Mouse (Mus musculus) cerebellum, adult 2 months (tissue): Measurements from ENCODE around the gene Serpina6. TPM values are rescaled to one million over a fixed set of nuclear protein-coding genes. Genes with fewer than 3 reads are reported as not detected.

ENCODE experiments used
- DNase-seq, 2 experiments: peaks; one replicate each; pipeline ENCODE4 v3.0.0; 2021
- H3K27ac ChIP-seq: fragments of 200-500 bp; 2 replicates; pipeline ENCODE4 v1.5.1; 2012; ENCODE audit warnings: low read length, control low read depth, inconsistent platforms; ENCODE audit not compliant: insufficient read depth
- H3K27me3 ChIP-seq: fragments of 200-500 bp; 2 replicates; pipeline ENCODE4 v1.6.1; 2012; ENCODE audit warnings: inconsistent platforms, mild to moderate bottlenecking, low read length, moderate library complexity; ENCODE audit not compliant: control insufficient read depth, insufficient read depth
- H3K4me1 ChIP-seq: fragments of 200-500 bp; 2 replicates; pipeline ENCODE4 v1.6.1; 2011; ENCODE audit warnings: low read length; ENCODE audit not compliant: control insufficient read depth, insufficient read depth
- H3K4me3 ChIP-seq: fragments of 200-500 bp; replicated peaks from 2 replicates; pipeline ENCODE3; 2011; ENCODE audit warnings: mild to moderate bottlenecking, low read depth, low read length, control low read depth; ENCODE audit not compliant: insufficient read depth
- CTCF ChIP-seq: fragments of 200-500 bp; IDR thresholded peaks from 2 replicates; pipeline ENCODE4 v1.5.1; 2011; ENCODE audit warnings: low read depth, mild to moderate bottlenecking, control low read depth, low read length, moderate library complexity, borderline replicate concordance; ENCODE audit not compliant: insufficient read depth
- POLR2A ChIP-seq: fragments of 200-500 bp; IDR thresholded peaks from 2 replicates; pipeline ENCODE4 v1.6.1; 2011; ENCODE audit warnings: low read length, control low read depth, borderline replicate concordance; ENCODE audit not compliant: insufficient read depth
- WGBS: fragments of 180-500 bp; shearing (Covaris S2); methylation state at CpG from one replicate; pipeline ENCODE4 v1.1.7; 2018; 5-methylcytosine and 5-hydroxymethylcytosine counted together
- polyA plus RNA-seq: library from polyadenylated mRNA; depleted of rRNA; stranded (reverse); fragments of >200 nt; gene quantifications from 2 replicates; pipeline ENCODE4 v1.2.3, GENCODE M21; 2012; rRNA removed

The Serpina6 gene
- not detected in 2 replicates for polyA plus RNA-seq

- no peaks in the 10 kb centered on the region for H3K4me1 ChIP-seq
- no peak within 1 kb of the TSS for H3K27ac ChIP-seq
- WGBS, result 41% methylated on average over 9 of the region's 9 CpGs
- TF ChIP-seq CTCF (no peak), POLR2A (no peak)
- no peaks in the 10 kb centered on the region for H3K27me3 ChIP-seq
- no peak within 1 kb of the TSS for H3K4me3 ChIP-seq
- DNase-seq, result no peak
Observed at GRCm38 (mm10) chr12:103656848-103657626, at the start of gene Serpina6. Serpina6 (minus strand) TSS chr12:103657212.

GRCm38 (mm10) chr12:103706113-103706512 is 49.1 kb upstream of the Serpina6 start:
- DNase-seq, result no peak
- TF ChIP-seq POLR2A (no peak), CTCF (no peak)
- Histone ChIP-seq H3K27me3 (no peaks in the 10 kb centered on the region), H3K27ac (no peak overlapping the region), H3K4me3 (no peak overlapping the region), H3K4me1 (no peaks in the 10 kb centered on the region)
- 83% methylated on average over 4 of the region's 4 CpGs for WGBS

GRCm38 (mm10) chr12:103705547-103705946 is 48.5 kb upstream of the Serpina6 start:
- TF ChIP-seq CTCF, result no peak
- no peak for TF ChIP-seq POLR2A
- Histone ChIP-seq H3K4me1 (no peaks in the 10 kb centered on the region), H3K4me3 (no peak overlapping the region), H3K27ac (no peak overlapping the region), H3K27me3 (no peaks in the 10 kb centered on the region)
- no peak for DNase-seq
- WGBS, result 18% methylated on average over 2 of the region's 2 CpGs

GRCm38 (mm10) chr12:103700144-103700750 is 43.2 kb upstream of the Serpina6 start:
- H3K4me1 ChIP-seq, result no peaks in the 10 kb centered on the region
- no peak overlapping the region for H3K27ac ChIP-seq
- H3K27me3 ChIP-seq, result no peaks in the 10 kb centered on the region
- TF ChIP-seq POLR2A (no peak), CTCF (no peak)
- no peak for DNase-seq
- no peak overlapping the region for H3K4me3 ChIP-seq
- WGBS, result 75% methylated on average over 4 of the region's 4 CpGs

GRCm38 (mm10) chr12:103695429-103695828 is 38.4 kb upstream of the Serpina6 start, which contains the start of gene Serpina1f:
Serpina1f (minus strand) TSS chr12:103695529.
- H3K27me3 ChIP-seq, result no peaks in the 10 kb centered on the region
- WGBS, result 82% methylated on average over 8 of the region's 8 CpGs
- H3K4me1 ChIP-seq, result no peaks in the 10 kb centered on the region
- no peak within 1 kb of the TSS for H3K27ac ChIP-seq
- TF ChIP-seq CTCF, result no peak
- TF ChIP-seq POLR2A, result no peak
- H3K4me3 ChIP-seq, result no peak within 1 kb of the TSS
- no peak for DNase-seq

GRCm38 (mm10) chr12:103688221-103688814 is 31.3 kb upstream of the Serpina6 start:
- no peak for DNase-seq
- TF ChIP-seq CTCF (no peak), POLR2A (no peak)
- H3K27ac ChIP-seq, result no peak overlapping the region
- no peaks in the 10 kb centered on the region for H3K4me1 ChIP-seq
- no peak overlapping the region for H3K4me3 ChIP-seq
- WGBS, result 48% methylated on average over 3 of the region's 3 CpGs
- no peaks in the 10 kb centered on the region for H3K27me3 ChIP-seq

GRCm38 (mm10) chr12:103687021-103687420 is 30.0 kb upstream of the Serpina6 start:
- H3K4me1 ChIP-seq, result no peaks in the 10 kb centered on the region
- WGBS, result 49% methylated on average over 7 of the region's 7 CpGs
- H3K27me3 ChIP-seq, result no peaks in the 10 kb centered on the region
- H3K4me3 ChIP-seq, result no peak overlapping the region
- no peak overlapping the region for H3K27ac ChIP-seq
- no peak for DNase-seq
- TF ChIP-seq CTCF (no peak), POLR2A (no peak)
